Mouse (Mus musculus) kidney, postnatal 14 days (tissue): ENCODE results near the gene 1110025L11Rik.
"Not testable (repeated sequence)": the region's sequence is repeated elsewhere in the genome, so short reads cannot be mapped to it uniquely, and the experiment has no call there.

Experiments
- DNase-seq: peaks from one replicate; pipeline ENCODE4 v3.0.0; 2022; ENCODE audit warnings: mixed read lengths

1110025L11Rik gene

DNA sequence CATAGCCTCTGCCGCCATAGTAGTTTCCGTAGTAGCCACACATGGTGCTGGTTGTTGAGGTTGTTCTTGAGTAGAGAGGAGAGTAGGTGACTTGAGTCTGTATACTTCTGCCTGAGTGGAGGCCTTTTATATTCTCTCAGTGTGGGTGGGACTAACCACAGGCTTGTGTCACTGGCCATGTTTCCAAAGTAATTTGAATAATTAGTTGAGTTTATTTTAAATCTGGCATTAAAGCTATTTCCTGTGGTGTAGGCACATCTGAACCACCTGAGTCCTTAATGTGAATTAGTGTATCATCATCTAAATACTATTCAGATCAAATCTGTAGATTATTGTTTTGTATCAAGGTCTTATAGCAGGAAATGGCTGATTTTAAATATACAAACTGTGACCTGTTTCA lies at the start of gene 1110025L11Rik:
1110025L11Rik (minus strand) TSS at position 101 of the 400 bp plus-strand sequence.
- DNase-seq = not testable (repeated sequence)

DNA sequence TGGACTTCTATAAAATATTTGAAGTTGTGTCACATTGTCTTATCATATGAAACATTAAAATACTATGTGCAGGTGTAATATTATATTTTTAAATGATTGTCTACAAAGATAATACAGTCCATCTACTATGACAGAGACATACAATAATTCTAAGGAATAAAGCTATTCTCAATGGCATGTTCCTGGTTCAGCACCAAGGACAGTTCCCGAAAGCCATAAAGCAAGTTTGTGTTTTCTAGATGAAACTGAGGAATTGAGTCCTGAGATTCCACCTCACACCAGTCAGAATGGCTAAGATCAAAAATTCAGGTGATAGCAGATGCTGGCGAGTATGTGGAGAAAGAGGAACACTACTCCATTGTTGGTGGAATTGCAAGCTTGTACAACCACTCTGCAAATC lies 7.2 kb upstream of the 1110025L11Rik start:
- peak; percentile 2 for DNase-seq

DNA sequence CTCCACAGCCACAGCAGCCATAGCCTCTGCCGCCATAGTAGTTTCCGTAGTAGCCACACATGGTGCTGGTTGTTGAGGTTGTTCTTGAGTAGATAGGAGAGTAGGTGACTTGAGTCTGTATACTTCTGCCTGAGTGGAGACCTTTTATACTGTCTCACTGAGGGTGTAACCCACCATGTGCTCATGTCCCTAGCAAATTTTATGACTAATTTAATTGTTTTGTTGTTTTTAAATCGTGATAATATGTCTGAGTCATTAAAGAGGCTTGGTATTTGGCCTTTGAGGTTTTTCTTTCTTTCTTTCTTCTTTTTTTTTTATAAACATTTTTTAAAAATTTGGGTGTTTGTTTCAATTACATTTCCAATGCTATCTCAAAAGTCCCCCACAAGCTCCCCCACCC lies 16.0 kb downstream of the 1110025L11Rik start, which contains the start of gene Krtap6-5:
Krtap6-5 (minus strand) TSS at position 101 of the 400 bp plus-strand sequence.
- DNase-seq = no peak

DNA sequence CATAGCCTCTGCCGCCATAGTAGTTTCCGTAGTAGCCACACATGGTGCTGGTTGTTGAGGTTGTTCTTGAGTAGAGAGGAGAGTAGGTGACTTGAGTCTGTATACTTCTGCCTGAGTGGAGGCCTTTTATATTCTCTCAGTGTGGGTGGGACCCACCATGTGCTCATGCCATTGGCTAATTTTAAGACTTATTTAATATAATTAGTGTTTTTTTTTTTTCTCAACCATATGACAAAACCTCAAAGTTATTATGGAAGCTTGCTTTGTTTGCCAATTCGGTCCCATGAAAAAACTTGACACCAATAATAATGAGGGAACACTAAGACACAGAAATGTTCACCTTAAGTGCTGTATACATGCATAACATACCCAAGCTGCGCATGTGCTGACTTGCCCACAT lies 22.4 kb downstream of the 1110025L11Rik start, which contains the start of gene Gm10228:
Gm10228 (minus strand) TSS at position 101 of the 400 bp plus-strand sequence.
- DNase-seq = not testable (repeated sequence)

DNA sequence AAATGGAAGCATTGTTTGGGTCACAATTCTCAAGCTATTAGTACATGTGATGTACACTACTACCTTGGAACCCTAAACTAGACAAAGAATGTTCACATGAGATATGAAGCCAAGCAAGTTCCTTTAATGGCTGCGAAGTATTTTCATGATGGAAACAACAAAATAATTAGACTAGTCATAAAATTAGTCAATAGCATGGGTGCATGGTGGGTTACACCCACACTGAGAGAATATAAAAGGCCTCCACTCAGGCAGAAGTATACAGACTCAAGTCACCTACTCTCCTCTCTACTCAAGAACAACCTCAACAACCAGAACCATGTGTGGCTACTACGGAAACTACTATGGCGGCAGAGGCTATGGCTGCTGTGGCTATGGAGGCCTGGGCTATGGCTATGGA lies 32.4 kb downstream of the 1110025L11Rik start, which contains the start of gene Krtap6-1:
Krtap6-1 (plus strand) TSS at position 301 of the 400 bp plus-strand sequence.
- DNase-seq = not testable (repeated sequence)

DNA sequence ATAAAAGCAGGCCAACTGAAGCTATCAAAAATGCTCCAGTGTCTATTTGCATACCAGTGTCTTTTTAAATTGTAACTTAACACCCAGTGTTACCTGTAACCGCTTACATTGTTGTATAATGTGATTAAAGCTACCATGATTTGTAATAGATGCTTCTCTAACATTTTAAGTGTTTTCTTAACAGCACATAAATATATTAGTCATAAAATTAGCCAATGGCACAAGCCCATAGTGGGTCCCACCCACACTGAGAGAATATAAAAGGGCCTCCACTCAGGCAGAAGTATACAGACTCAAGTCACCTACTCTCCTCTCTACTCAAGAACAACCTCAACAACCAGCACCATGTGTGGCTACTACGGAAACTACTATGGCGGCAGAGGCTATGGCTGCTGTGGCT lies 48.8 kb downstream of the 1110025L11Rik start, which contains the start of gene Gm10229:
Gm10229 (plus strand) TSS at position 301 of the 400 bp plus-strand sequence.
- DNase-seq = not testable (repeated sequence)

DNA sequence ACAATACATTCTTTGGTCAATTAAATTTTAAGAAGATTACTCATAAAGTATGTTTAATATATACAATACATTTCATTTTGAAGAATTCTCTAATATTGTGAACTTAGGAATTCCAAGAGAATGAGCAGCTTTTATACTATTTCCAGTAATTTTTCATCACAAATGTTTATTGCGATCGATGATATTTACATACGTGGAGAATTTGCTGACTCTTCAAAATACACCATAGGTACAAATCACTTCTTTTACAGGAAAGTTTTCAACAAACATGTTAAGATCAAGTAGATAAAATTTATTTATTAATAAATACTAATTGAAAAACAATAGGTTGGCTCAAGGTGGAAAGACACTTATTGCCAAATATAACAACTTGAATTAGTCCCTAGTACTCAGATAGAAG lies 49.8 kb downstream of the 1110025L11Rik start:
- no peak for DNase-seq
